9 mouse cellular contexts compared by ENCODE assay signal in genomic region chr8:126524233-126524985, GRCm38 (mm10). TPM values are rescaled to one million over a fixed set of nuclear protein-coding genes. Genes with fewer than 3 reads are reported as not detected.
DNase-seq lines count a peak whose midpoint lies in the region; ATAC-seq and TF ChIP-seq lines count a peak whose summit lies in the region.
"Had no signal": no experiment of that assay in that cellular context is flagged by ENCODE, and none has a peak within 500 bp of the region (broad histone marks: within the 10 kb centered on the region; RNA-seq: fewer than 3 reads in every experiment).

No protein-coding gene starts in this region.

- TF ChIP-seq CTCF in midbrain, postnatal 0 days (IDR thresholded peaks at IDR 0.05): no peak

- no peaks in the 10 kb centered on the region for H3K36me3 ChIP-seq in midbrain, embryonic 16.5 days (ENCODE audit: control insufficient read depth, insufficient read depth, low read length)
- H3K36me3 ChIP-seq in midbrain, embryonic 13.5 days: no peaks in the 10 kb centered on the region
- H3K36me3 ChIP-seq in forebrain, embryonic 15.5 days: no peaks in the 10 kb centered on the region
- H3K36me3 ChIP-seq in midbrain, postnatal 0 days (ENCODE audit: insufficient read depth, low read length): no peaks in the 10 kb centered on the region
- H3K36me3 ChIP-seq: liver, embryonic 13.5 days had no signal

- no peak overlapping the region for H3K9ac ChIP-seq in midbrain, embryonic 16.5 days (ENCODE audit: low read depth, low read length)
- H3K9ac ChIP-seq in midbrain, embryonic 13.5 days (replicated peaks): no peak overlapping the region
- H3K9ac ChIP-seq in forebrain, embryonic 15.5 days (replicated peaks): no peak overlapping the region
- no peak overlapping the region for H3K9ac ChIP-seq in midbrain, postnatal 0 days (replicated peaks; ENCODE audit: low read length, poor library complexity, severe bottlenecking)
- H3K9ac ChIP-seq: liver, embryonic 13.5 days had no signal

- no peak overlapping the region for H3K4me2 ChIP-seq in midbrain, embryonic 16.5 days (ENCODE audit: low read length)
- no peak overlapping the region for H3K4me2 ChIP-seq in midbrain, embryonic 13.5 days (replicated peaks)
- H3K4me2 ChIP-seq in forebrain, embryonic 15.5 days (replicated peaks): no peak overlapping the region
- H3K4me2 ChIP-seq in midbrain, postnatal 0 days (ENCODE audit: low read depth, low read length, poor library complexity, severe bottlenecking): no peak overlapping the region
- H3K4me2 ChIP-seq: liver, embryonic 13.5 days had no signal

- peaks cover 9% of the 10 kb centered on the region for H3K4me1 ChIP-seq in midbrain, embryonic 16.5 days (ENCODE audit: control insufficient read depth, insufficient read depth, low read length)
- no peaks in the 10 kb centered on the region; the same call in 1 of the 2 replicates for H3K4me1 ChIP-seq in midbrain, embryonic 13.5 days (replicated peaks)
- peaks cover 25% of the 10 kb centered on the region for H3K4me1 ChIP-seq in forebrain, embryonic 15.5 days
- peaks cover 4% of the 10 kb centered on the region; the same call in 1 of the 2 replicates for H3K4me1 ChIP-seq in midbrain, postnatal 0 days (ENCODE audit: insufficient read depth, low read length)

- peak overlapping the region; percentile 44 for H3K27ac ChIP-seq in midbrain, embryonic 16.5 days (ENCODE audit: low read length)
- no peak overlapping the region for H3K27ac ChIP-seq in midbrain, embryonic 13.5 days
- peak overlapping the region; percentile 70 for H3K27ac ChIP-seq in forebrain, embryonic 15.5 days (replicated peaks)
- H3K27ac ChIP-seq in midbrain, postnatal 0 days (ENCODE audit: low read depth, low read length): peak overlapping the region; percentile 12; the same call in 1 of the 2 replicates
- H3K27ac ChIP-seq: liver, embryonic 13.5 days had no signal

- no peaks in the 10 kb centered on the region for H3K27me3 ChIP-seq in midbrain, embryonic 16.5 days (ENCODE audit: control insufficient read depth, insufficient read depth, low read depth, low read length)
- H3K27me3 ChIP-seq in midbrain, embryonic 13.5 days: no peaks in the 10 kb centered on the region
- no peaks in the 10 kb centered on the region for H3K27me3 ChIP-seq in forebrain, embryonic 15.5 days
- H3K27me3 ChIP-seq in midbrain, postnatal 0 days (ENCODE audit: insufficient read depth, low read length): no peaks in the 10 kb centered on the region
- H3K27me3 ChIP-seq: liver, embryonic 13.5 days had no signal

- WGBS in midbrain, embryonic 16.5 days: 67% methylated on average over 18 of the region's 18 CpGs
- WGBS in midbrain, embryonic 13.5 days: 79% methylated on average over 18 of the region's 18 CpGs
- WGBS in forebrain, embryonic 15.5 days: 49% methylated on average over 18 of the region's 18 CpGs
- 64% methylated on average over 18 of the region's 18 CpGs for WGBS in midbrain, postnatal 0 days

- H3K4me3 ChIP-seq in midbrain, embryonic 16.5 days (ENCODE audit: low read depth, low read length): no peak overlapping the region
- H3K4me3 ChIP-seq in midbrain, embryonic 13.5 days (replicated peaks): no peak overlapping the region
- H3K4me3 ChIP-seq in forebrain, embryonic 15.5 days: no peak overlapping the region
- no peak overlapping the region for H3K4me3 ChIP-seq in midbrain, postnatal 0 days (ENCODE audit: low read depth, low read length)
- H3K4me3 ChIP-seq: liver, embryonic 13.5 days had no signal

- intact Hi-C loops in heart, postnatal 10 days (cut with DNase I): no loop called here

- ATAC-seq in midbrain, embryonic 16.5 days: no peak
- ATAC-seq in midbrain, embryonic 13.5 days: no peak
- ATAC-seq in forebrain, embryonic 15.5 days (replicated peaks): peak; percentile 49
- no peak for ATAC-seq in midbrain, postnatal 0 days (ENCODE audit: low FRiP score)

- peak; percentile 92 to 93 for DNase-seq in heart, postnatal 10 days
- peak; percentile 87 for DNase-seq in layer of hippocampus, adult 9-11 months
- peak; percentile 80 for DNase-seq in midbrain, postnatal 0 days (ENCODE audit: low spot score)
- peak; percentile 87 to 92 for DNase-seq in urinary bladder, postnatal 4 days (ENCODE audit: low spot score in 2 of 2)
- no peak for DNase-seq in T-cell, adult 2 months (ENCODE audit: low spot score)
- DNase-seq: liver, embryonic 13.5 days had no signal

- no peaks in the 10 kb centered on the region for H3K9me3 ChIP-seq in midbrain, embryonic 16.5 days (replicated peaks; ENCODE audit: control insufficient read depth, low read length, poor library complexity, severe bottlenecking)
- H3K9me3 ChIP-seq in midbrain, embryonic 13.5 days: no peaks in the 10 kb centered on the region
- H3K9me3 ChIP-seq in forebrain, embryonic 15.5 days: no peaks in the 10 kb centered on the region
- H3K9me3 ChIP-seq in midbrain, postnatal 0 days (ENCODE audit: low read length): no peaks in the 10 kb centered on the region
- H3K9me3 ChIP-seq: liver, embryonic 13.5 days had no signal

RNA-seq across cellular contexts. Expression of gene Tarbp1, which starts 49.5 kb away (rescaled TPM):
- polyA plus RNA-seq in midbrain, embryonic 16.5 days (2015; fragmentation: Nextera tagmentation; extraction: Ambion mirVana): 1.7 and 2.1 TPM in 2 replicates
- 1.8 TPM in 2 replicates for polyA plus RNA-seq in midbrain, embryonic 13.5 days (2015; fragmentation: Nextera tagmentation; extraction: Ambion mirVana)
- polyA plus RNA-seq in forebrain, embryonic 15.5 days (2015; fragmentation: Nextera tagmentation; extraction: Ambion mirVana): 1.6 and 1.9 TPM in 2 replicates
- total RNA-seq in heart, postnatal 10 days (2021): 1 to 10 TPM; 5.7 to 6.2 TPM
- total RNA-seq in midbrain, postnatal 0 days (2014; rRNA removed): 4.4 and 4.8 TPM in 2 replicates
- 1.2 and 1.3 TPM in 2 replicates for polyA plus RNA-seq in midbrain, postnatal 0 days (2015; fragmentation: Nextera tagmentation; extraction: Ambion mirVana)
